Mouse (Mus musculus) liver, embryonic 16.5 days (tissue): ENCODE results near the gene Cdc42ep2. TPM values are rescaled to one million over a fixed set of nuclear protein-coding genes. Genes with fewer than 3 reads are reported as not detected.

Experiments
- ATAC-seq: fragments of 200-750 bp; cut with Nextera tagmentation; 2 replicates; pipeline ENCODE4 v1.8.0; 2017; ENCODE audit warnings: low read depth, mild to moderate bottlenecking, moderate number of reproducible peaks, moderate library complexity
- H3K27ac ChIP-seq: fragments of 300-500 bp; sonication (generic); 2 replicates; pipeline ENCODE4 v1.5.1; 2014; ENCODE audit warnings: mild to moderate bottlenecking, low read length
- H3K27me3 ChIP-seq: fragments of 300-500 bp; sonication (generic); 2 replicates; pipeline ENCODE4 v1.6.1; 2014; ENCODE audit warnings: low read depth, low read length, mixed read lengths; ENCODE audit not compliant: control insufficient read depth, insufficient read depth
- H3K36me3 ChIP-seq: fragments of 300-500 bp; sonication (generic); 2 replicates; pipeline ENCODE4 v1.6.1; 2014; ENCODE audit warnings: mild to moderate bottlenecking; ENCODE audit not compliant: control insufficient read depth, insufficient read depth
- H3K4me1 ChIP-seq: fragments of 300-500 bp; sonication (generic); 2 replicates; pipeline ENCODE4 v1.6.1; 2014; ENCODE audit warnings: low read depth, low read length, mixed read lengths; ENCODE audit not compliant: control insufficient read depth
- H3K4me2 ChIP-seq: fragments of 300-500 bp; sonication (generic); 2 replicates; pipeline ENCODE4 v1.6.1; 2014; ENCODE audit warnings: low read depth, low read length, mixed read lengths
- H3K4me3 ChIP-seq: fragments of 300-500 bp; sonication (generic); 2 replicates; pipeline ENCODE4 v1.5.1; 2014; ENCODE audit warnings: low read depth, mild to moderate bottlenecking, low read length
- H3K9ac ChIP-seq: fragments of 300-500 bp; sonication (generic); 2 replicates; pipeline ENCODE4 v1.6.1; 2014; ENCODE audit warnings: low read depth, low read length
- H3K9me3 ChIP-seq: fragments of 300-500 bp; sonication (generic); replicated peaks from 2 replicates; pipeline ENCODE4 v1.6.1; 2016; ENCODE audit warnings: low read length; ENCODE audit not compliant: control insufficient read depth
- WGBS: fragments of 180-500 bp; shearing (Covaris S2); extraction: QIAGEN DNeasy Blood & Tissue Kit; methylation state at CpG from one replicate; pipeline ENCODE4 v1.1.7; 2014; ENCODE audit not compliant: insufficient replicate concordance; 5-methylcytosine and 5-hydroxymethylcytosine counted together
- polyA plus RNA-seq: library from polyadenylated mRNA; unstranded; fragments of >200 nt; fragmentation: Nextera tagmentation; extraction: Ambion mirVana; gene quantifications from 2 replicates; pipeline ENCODE4 v1.2.1, GENCODE M21; 2015

Cdc42ep2 gene
- polyA plus RNA-seq, 1 experiment from 2014 or later: 3.6 TPM

DNA sequence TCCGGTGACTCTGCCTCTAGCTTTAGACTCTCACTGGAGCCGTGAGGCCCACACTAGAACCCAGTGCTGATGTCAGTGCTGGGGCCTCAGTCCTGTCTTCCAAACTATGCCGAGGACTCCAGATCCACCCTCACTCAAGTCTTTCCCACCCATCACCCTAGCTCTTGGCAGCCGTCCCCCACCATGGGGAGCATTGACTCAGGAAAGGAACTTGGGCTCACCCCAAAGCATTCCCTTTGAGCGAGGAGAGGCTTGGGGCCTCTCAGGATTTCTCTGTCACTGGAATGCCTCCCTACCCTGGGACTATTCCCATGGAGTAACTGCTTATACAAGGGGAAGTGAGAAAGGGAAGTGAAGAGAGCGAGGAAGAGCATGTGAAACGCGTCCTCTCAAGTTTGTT, 21.3 kb upstream of the Cdc42ep2 start:
- H3K27me3 ChIP-seq: no peaks in the 10 kb centered on the region
- H3K4me3 ChIP-seq: no peak overlapping the region
- no peak overlapping the region for H3K4me2 ChIP-seq
- H3K9ac ChIP-seq: no peak overlapping the region
- H3K36me3 ChIP-seq: peaks cover 56% of the 10 kb centered on the region
- H3K9me3 ChIP-seq: no peaks in the 10 kb centered on the region
- WGBS: 77% methylated on average over 8 of the region's 8 CpGs
- H3K27ac ChIP-seq: peak overlapping the region; percentile 56
- ATAC-seq: no peak
- peaks cover 9% of the 10 kb centered on the region for H3K4me1 ChIP-seq

DNA sequence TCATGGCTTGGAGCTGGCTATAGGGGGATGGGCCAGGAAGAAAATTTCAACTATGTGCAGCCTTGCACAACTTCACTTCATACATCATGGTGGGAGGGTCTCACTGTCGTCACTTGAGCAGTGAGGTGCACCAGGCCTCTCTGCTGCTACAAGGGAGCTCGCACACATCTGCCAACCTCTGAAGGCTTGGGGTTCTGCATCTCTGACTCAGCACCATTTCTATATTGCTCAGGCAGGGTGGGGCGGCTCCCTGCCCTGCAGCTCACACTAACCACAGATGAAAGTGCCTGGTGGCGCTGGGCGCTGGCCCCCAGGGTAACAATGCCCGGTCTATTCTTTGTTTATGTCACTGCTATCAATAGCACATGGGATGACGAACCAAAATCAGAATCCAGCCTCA, 20.4 kb upstream of the Cdc42ep2 start:
- H3K4me1 ChIP-seq: peaks cover 9% of the 10 kb centered on the region
- H3K9me3 ChIP-seq: no peaks in the 10 kb centered on the region
- ATAC-seq: peak; percentile 25; the same call in 1 of the 2 replicates
- H3K27me3 ChIP-seq: no peaks in the 10 kb centered on the region
- peaks cover 55% of the 10 kb centered on the region for H3K36me3 ChIP-seq
- no peak overlapping the region for H3K9ac ChIP-seq
- peak overlapping the region; percentile 42 for H3K27ac ChIP-seq
- no peak overlapping the region for H3K4me2 ChIP-seq
- 59% methylated on average over 7 of the region's 7 CpGs for WGBS
- H3K4me3 ChIP-seq: no peak overlapping the region

DNA sequence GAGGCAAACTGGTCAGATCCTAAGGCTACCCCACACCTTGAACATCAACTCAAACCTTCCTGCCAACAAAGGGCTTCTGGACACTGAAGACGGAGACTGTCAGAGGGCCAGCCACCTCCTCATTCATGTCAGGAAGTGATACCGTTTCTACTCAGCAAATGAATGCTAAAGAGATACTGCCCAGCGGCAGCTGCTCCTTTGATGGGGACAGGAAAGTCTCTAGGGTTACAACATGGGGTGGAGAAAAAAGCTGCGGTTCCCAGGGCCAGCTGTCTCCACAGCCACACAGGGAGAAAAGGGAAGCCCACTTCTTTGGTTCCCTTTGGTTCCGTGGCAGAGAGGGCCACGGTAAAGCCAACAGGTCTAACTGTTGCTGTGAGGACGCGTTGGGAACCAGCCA, 19.5 kb upstream of the Cdc42ep2 start:
- ATAC-seq: no peak
- no peaks in the 10 kb centered on the region for H3K27me3 ChIP-seq
- 73% methylated on average over 8 of the region's 8 CpGs for WGBS
- no peak overlapping the region for H3K9ac ChIP-seq
- no peaks in the 10 kb centered on the region for H3K9me3 ChIP-seq
- no peak overlapping the region for H3K4me2 ChIP-seq
- H3K4me3 ChIP-seq: no peak overlapping the region
- H3K36me3 ChIP-seq: peaks cover 49% of the 10 kb centered on the region
- H3K4me1 ChIP-seq: peaks cover 9% of the 10 kb centered on the region
- 0 out of 2 replicates have a peak overlapping the region, but pooled peaks have one; percentile 1 for H3K27ac ChIP-seq

DNA sequence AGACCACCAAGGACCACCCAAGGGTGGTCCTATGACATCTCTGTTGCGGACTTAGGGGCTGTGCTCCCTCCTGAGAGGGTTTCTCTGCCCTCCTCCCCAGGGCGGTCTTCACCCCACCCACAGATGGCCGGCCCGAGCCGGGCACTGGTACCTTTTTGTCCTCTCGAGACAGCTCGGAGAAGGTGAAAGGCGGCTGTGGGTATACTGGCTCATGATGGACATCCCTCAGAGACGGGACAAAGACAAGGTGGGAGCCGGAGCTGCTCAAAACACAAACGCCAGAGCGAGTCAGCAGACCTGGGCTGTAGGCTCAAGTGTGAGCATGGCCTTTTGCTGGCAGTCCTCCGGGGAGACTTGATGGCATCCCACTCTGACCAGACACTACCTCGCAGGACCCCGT, 18.8 kb upstream of the Cdc42ep2 start:
- no peaks in the 10 kb centered on the region for H3K9me3 ChIP-seq
- H3K9ac ChIP-seq: no peak overlapping the region
- WGBS: 91% methylated on average over 15 of the region's 15 CpGs
- H3K4me1 ChIP-seq: peaks cover 12% of the 10 kb centered on the region
- H3K36me3 ChIP-seq: peaks cover 47% of the 10 kb centered on the region
- ATAC-seq: no peak
- H3K4me3 ChIP-seq: no peak overlapping the region
- no peak overlapping the region for H3K4me2 ChIP-seq
- no peak overlapping the region for H3K27ac ChIP-seq
- H3K27me3 ChIP-seq: no peaks in the 10 kb centered on the region

DNA sequence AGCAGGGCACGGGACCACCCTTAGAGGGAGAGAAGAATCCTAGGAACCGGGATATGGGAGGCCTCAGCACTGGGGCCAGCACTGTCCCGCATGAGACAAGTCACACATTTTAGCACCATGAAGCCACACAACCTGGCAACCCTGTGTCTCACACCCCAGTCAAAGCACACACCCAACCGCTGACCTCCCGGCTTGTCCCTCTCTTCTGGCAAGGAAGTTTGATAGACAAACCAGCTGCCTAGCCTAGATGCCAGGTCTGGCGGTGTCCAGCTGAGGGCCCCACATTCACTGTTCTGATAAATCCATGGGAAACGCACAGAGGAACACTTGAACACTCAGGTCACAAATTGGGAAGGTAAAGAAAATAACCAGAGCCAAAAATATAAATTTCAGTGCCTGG, 18.0 kb upstream of the Cdc42ep2 start:
- H3K27ac ChIP-seq: no peak overlapping the region
- H3K4me1 ChIP-seq: peaks cover 21% of the 10 kb centered on the region
- no peak for ATAC-seq
- no peak overlapping the region for H3K4me3 ChIP-seq
- no peaks in the 10 kb centered on the region for H3K27me3 ChIP-seq
- H3K9ac ChIP-seq: no peak overlapping the region
- 89% methylated on average over 7 of the region's 7 CpGs for WGBS
- H3K9me3 ChIP-seq: no peaks in the 10 kb centered on the region
- H3K4me2 ChIP-seq: no peak overlapping the region
- H3K36me3 ChIP-seq: peaks cover 42% of the 10 kb centered on the region

DNA sequence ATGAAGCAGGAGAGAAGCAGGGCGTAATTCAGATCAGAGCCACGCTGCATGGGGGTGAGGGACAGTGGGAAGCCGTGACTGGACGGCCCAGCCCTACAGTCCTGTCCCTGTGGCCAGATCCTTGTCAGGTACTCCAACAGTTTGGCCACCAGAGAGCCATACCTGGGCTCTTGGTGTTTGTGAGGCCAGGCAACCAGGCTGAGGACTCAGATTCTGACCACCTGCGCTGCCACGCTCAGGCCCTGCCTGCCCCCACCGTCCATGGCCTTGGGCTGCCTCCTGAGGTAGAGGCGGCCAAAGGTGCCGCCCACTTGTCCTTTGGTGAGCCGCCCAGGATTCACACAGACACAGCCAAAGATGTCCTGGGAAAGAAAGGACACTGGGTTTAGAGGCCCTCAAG, 16.0 kb upstream of the Cdc42ep2 start:
- H3K36me3 ChIP-seq: peaks cover 32% of the 10 kb centered on the region

DNA sequence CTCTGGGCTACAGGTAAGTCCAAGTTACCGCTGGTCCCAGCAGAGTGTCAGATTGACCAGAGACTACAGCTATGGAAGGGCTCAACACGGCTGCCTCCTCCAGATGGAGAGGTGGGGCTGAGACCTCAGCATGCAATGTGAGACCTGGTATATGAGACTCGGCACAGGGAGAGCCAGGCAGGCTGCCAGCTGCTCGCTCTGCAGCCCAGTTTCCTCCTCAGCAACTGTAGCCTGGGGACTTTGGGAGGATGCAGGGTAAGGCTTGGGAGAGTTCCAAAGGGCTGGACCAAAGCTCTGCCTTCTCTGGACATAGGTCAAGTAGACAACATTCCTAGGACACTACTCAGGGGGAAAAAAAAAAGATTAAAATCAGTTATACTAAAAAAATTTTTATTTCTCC, 15.6 kb upstream of the Cdc42ep2 start:
- WGBS: 79% methylated on average over 4 of the region's 4 CpGs
- peaks cover 32% of the 10 kb centered on the region for H3K36me3 ChIP-seq
- H3K9ac ChIP-seq: no peak overlapping the region
- no peaks in the 10 kb centered on the region for H3K27me3 ChIP-seq
- H3K4me3 ChIP-seq: no peak overlapping the region
- peaks cover 21% of the 10 kb centered on the region for H3K4me1 ChIP-seq
- no peak overlapping the region for H3K4me2 ChIP-seq
- no peaks in the 10 kb centered on the region for H3K9me3 ChIP-seq
- H3K27ac ChIP-seq: no peak overlapping the region
- no peak for ATAC-seq

More for the DNA sequence above, 16.0 kb upstream of the Cdc42ep2 start:
- Histone ChIP-seq H3K9ac (no peak overlapping the region), H3K27ac (no peak overlapping the region), H3K4me3 (no peak overlapping the region), H3K9me3 (no peaks in the 10 kb centered on the region), H3K4me1 (peaks cover 20% of the 10 kb centered on the region), H3K4me2 (no peak overlapping the region), H3K27me3 (no peaks in the 10 kb centered on the region)
- WGBS: 89% methylated on average over 10 of the region's 10 CpGs
- ATAC-seq: no peak

DNA sequence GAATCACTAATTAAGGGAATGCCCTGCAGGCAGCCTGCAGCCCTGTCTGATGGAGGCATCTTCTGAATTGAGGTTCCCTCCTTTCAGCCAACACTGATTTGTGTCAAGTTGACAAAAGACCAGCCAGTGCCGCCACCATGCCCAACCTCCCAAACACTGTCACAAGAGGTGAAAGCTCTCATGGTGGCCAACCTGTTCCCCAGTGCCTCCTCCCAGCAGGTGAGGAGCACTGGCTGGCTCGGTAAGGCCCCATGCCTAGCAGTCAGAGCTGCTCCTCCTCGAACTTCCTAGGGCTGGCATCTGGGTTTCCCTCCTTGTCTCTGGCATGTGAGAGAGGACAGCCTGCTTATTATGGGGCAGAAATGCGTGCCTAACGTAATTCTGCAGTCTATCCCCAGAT, 15.1 kb upstream of the Cdc42ep2 start:
- no peak overlapping the region for H3K27ac ChIP-seq
- H3K4me3 ChIP-seq: no peak overlapping the region
- no peaks in the 10 kb centered on the region for H3K27me3 ChIP-seq
- no peak overlapping the region for H3K4me2 ChIP-seq
- H3K4me1 ChIP-seq: peaks cover 21% of the 10 kb centered on the region
- WGBS: 91% methylated on average over 5 of the region's 5 CpGs
- ATAC-seq: no peak
- H3K36me3 ChIP-seq: peaks cover 30% of the 10 kb centered on the region
- no peaks in the 10 kb centered on the region for H3K9me3 ChIP-seq
- no peak overlapping the region for H3K9ac ChIP-seq

DNA sequence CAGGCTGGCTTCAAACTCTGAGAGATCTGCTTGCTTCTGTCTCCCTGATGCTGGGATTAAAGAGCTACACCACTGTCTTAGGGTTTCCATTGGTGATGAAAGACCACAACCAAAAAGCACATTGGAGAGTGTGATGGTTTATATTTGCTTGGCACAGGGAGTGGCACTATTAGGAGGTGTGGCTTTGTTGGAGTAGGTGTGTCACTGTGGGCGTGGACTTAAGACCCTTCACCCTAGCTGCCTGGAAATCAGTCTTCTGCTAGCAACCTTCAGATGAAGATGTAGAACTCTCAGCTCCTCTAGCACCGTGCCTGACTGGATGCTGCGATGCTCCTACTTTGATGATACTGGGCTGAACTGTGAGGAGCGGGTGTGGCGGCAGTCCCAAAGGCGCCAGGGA, 13.9 kb upstream of the Cdc42ep2 start:
- peak overlapping the region; percentile 73 for H3K27ac ChIP-seq
- peak overlapping the region; percentile 49 for H3K4me2 ChIP-seq
- no peaks in the 10 kb centered on the region for H3K9me3 ChIP-seq
- H3K9ac ChIP-seq: no peak overlapping the region
- H3K4me3 ChIP-seq: no peak overlapping the region
- H3K4me1 ChIP-seq: peaks cover 21% of the 10 kb centered on the region
- peaks cover 26% of the 10 kb centered on the region for H3K36me3 ChIP-seq
- ATAC-seq: 0 out of 2 replicates have a peak, but pooled peaks have one; percentile 31
- H3K27me3 ChIP-seq: no peaks in the 10 kb centered on the region
- 71% methylated on average over 6 of the region's 6 CpGs for WGBS
